Mouse (Mus musculus) central nervous system, embryonic 18 days (tissue): ENCODE measurements around the gene Samt4. TPM values are rescaled to one million over a fixed set of nuclear protein-coding genes. Genes with fewer than 3 reads are reported as not detected.

Source experiments
- polyA plus RNA-seq: library from polyadenylated mRNA; depleted of rRNA; stranded (reverse); fragments of >200 nt; gene quantifications from 2 replicates; pipeline ENCODE4 v1.2.3, GENCODE M21; 2012; rRNA removed

The Samt4 gene
- polyA plus RNA-seq = not detected in 2 replicates

DNA sequence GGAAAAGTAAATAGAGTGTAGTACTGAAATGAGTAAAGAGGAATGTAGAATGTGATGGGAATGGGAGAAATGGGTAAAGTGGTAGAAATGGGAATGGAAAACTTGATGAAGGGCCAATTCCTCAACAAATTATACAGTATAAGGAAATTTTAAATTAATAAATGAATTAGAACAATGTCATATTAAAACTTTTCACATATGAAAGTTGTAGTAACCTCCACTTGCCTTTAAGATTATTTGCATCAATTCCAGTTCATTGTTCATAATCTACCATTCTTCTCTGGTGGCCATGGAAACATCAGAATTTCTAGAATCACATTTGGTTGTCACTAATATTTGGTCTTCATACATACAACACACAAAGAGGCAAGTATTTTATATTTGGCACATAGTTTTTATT, at the start of gene Samt4:
Samt4 (plus strand) TSS at position 301 of the 400 bp plus-strand sequence.

Other genes with a start within 250 kb of the Samt4 start
- not detected in 2 replicates for gene 4930524N10Rik, start 138.6 kb upstream of the Samt4 start, polyA plus RNA-seq
- gene Samt2, start 97.4 kb downstream of the Samt4 start, polyA plus RNA-seq = not detected in 2 replicates